Mouse (Mus musculus) liver, embryonic 12.5 days (tissue): Measurements from ENCODE around the gene Fut2. TPM values are rescaled to one million over a fixed set of nuclear protein-coding genes. Genes with fewer than 3 reads are reported as not detected.

ENCODE experiments used
- ATAC-seq: fragments of 200-750 bp; cut with Nextera tagmentation; 2 replicates; pipeline ENCODE4 v1.8.0; 2017; ENCODE audit warnings: moderate number of reproducible peaks, mild to moderate bottlenecking, moderate library complexity
- H3K27ac ChIP-seq: fragments of 300-500 bp; sonication (generic); 2 replicates; pipeline ENCODE4 v1.5.1; 2016; ENCODE audit warnings: mild to moderate bottlenecking
- H3K27me3 ChIP-seq: fragments of 300-500 bp; sonication (generic); replicated peaks from 2 replicates; pipeline ENCODE4 v1.6.1; 2016; ENCODE audit warnings: mild to moderate bottlenecking, moderate library complexity
- H3K36me3 ChIP-seq: fragments of 300-500 bp; sonication (generic); 2 replicates; pipeline ENCODE4 v1.6.1; 2016; ENCODE audit warnings: mild to moderate bottlenecking, moderate library complexity
- H3K4me1 ChIP-seq: fragments of 300-500 bp; sonication (generic); 2 replicates; pipeline ENCODE4 v1.6.1; 2016
- H3K4me2 ChIP-seq: fragments of 300-500 bp; sonication (generic); 2 replicates; pipeline ENCODE4 v1.6.1; 2016; ENCODE audit warnings: mild to moderate bottlenecking, moderate library complexity
- H3K4me3 ChIP-seq: fragments of 300-500 bp; sonication (generic); 2 replicates; pipeline ENCODE4 v1.5.1; 2016; ENCODE audit warnings: mild to moderate bottlenecking, moderate library complexity
- H3K9ac ChIP-seq: fragments of 300-500 bp; sonication (generic); 2 replicates; pipeline ENCODE4 v1.6.1; 2016; ENCODE audit warnings: mild to moderate bottlenecking, moderate library complexity
- H3K9me3 ChIP-seq: fragments of 300-500 bp; sonication (generic); replicated peaks from 2 replicates; pipeline ENCODE4 v1.6.1; 2016; ENCODE audit warnings: mild to moderate bottlenecking, moderate library complexity
- WGBS: fragments of 180-500 bp; shearing (Covaris S2); methylation state at CpG from one replicate; pipeline ENCODE4 v1.1.7; 2016; ENCODE audit not compliant: insufficient replicate concordance; 5-methylcytosine and 5-hydroxymethylcytosine counted together
- polyA plus RNA-seq: library from polyadenylated mRNA; unstranded; fragments of >200 nt; fragmentation: Nextera tagmentation; extraction: Ambion mirVana; gene quantifications from 2 replicates; pipeline ENCODE4 v1.2.1, GENCODE M21; 2016

Gene Fut2
- polyA plus RNA-seq, 1 experiment from 2014 or later, result not detected

GRCm38 (mm10) chr7:45605704-45606289, 60.4 kb downstream of the Fut2 start:
- ATAC-seq, result no peak
- H3K9me3 ChIP-seq, result no peaks in the 10 kb centered on the region
- WGBS, result 68% methylated on average over 9 of the region's 9 CpGs
- H3K27ac ChIP-seq, result no peak overlapping the region
- H3K9ac ChIP-seq, result no peak overlapping the region
- no peak overlapping the region for H3K4me3 ChIP-seq
- H3K4me2 ChIP-seq, result no peak overlapping the region
- H3K36me3 ChIP-seq, result no peaks in the 10 kb centered on the region
- H3K27me3 ChIP-seq, result no peaks in the 10 kb centered on the region; the same call in 1 of the 2 replicates
- no peaks in the 10 kb centered on the region for H3K4me1 ChIP-seq

GRCm38 (mm10) chr7:45598960-45599879, 67.0 kb downstream of the Fut2 start:
- no peak overlapping the region for H3K9ac ChIP-seq
- H3K9me3 ChIP-seq, result no peaks in the 10 kb centered on the region
- no peaks in the 10 kb centered on the region; the same call in 1 of the 2 replicates for H3K27me3 ChIP-seq
- WGBS, result 46% methylated on average over 18 of the region's 18 CpGs
- no peak overlapping the region for H3K27ac ChIP-seq
- H3K4me3 ChIP-seq, result no peak overlapping the region
- H3K4me1 ChIP-seq, result peaks cover 9% of the 10 kb centered on the region; the same call in 1 of the 2 replicates
- no peaks in the 10 kb centered on the region for H3K36me3 ChIP-seq
- no peak for ATAC-seq
- no peak overlapping the region for H3K4me2 ChIP-seq

Other genes with a start within 250 kb of the Fut2 start
- gene Lhb, start 245.6 kb downstream of the Fut2 start, polyA plus RNA-seq, result not detected in 2 replicates
- gene Gys1, start 231.6 kb downstream of the Fut2 start, polyA plus RNA-seq, result 8.6 and 10.2 TPM in 2 replicates
- 135 and 141 TPM in 2 replicates for gene Ruvbl2, start 228.3 kb downstream of the Fut2 start, polyA plus RNA-seq
- 7,751 and 8,218 TPM in 2 replicates for gene Ftl1, start 206.5 kb downstream of the Fut2 start, polyA plus RNA-seq
- 147 and 155 TPM in 2 replicates for gene Bax, start 199.5 kb downstream of the Fut2 start, polyA plus RNA-seq
- 1.9 and 2.0 TPM in 2 replicates for gene Tulp2, start 184.5 kb downstream of the Fut2 start, polyA plus RNA-seq
- not detected in 2 replicates for gene Gm45808, start 179.6 kb downstream of the Fut2 start, polyA plus RNA-seq
- 2.8 and 3.1 TPM in 2 replicates for gene Dhdh, start 177.6 kb downstream of the Fut2 start, polyA plus RNA-seq
- gene Nucb1, start 156.0 kb downstream of the Fut2 start, polyA plus RNA-seq, result 140 and 146 TPM in 2 replicates
- 157 and 165 TPM in 2 replicates for gene Ppp1r15a, start 140.1 kb downstream of the Fut2 start, polyA plus RNA-seq
- 0.80 and 0.87 TPM in 2 replicates for gene Plekha4, start 140.1 kb downstream of the Fut2 start, polyA plus RNA-seq
- gene Hsd17b14, start 111.5 kb downstream of the Fut2 start, polyA plus RNA-seq, result 1.5 and 1.8 TPM in 2 replicates
- gene Bcat2, start 96.2 kb downstream of the Fut2 start, polyA plus RNA-seq, result 50.4 and 54.7 TPM in 2 replicates
- gene Fgf21, start 50.9 kb downstream of the Fut2 start, polyA plus RNA-seq, result not detected in 2 replicates
- 0.15 TPM in 1 of 2 replicates, not detected in the other for gene Fut1, start 49.1 kb downstream of the Fut2 start, polyA plus RNA-seq
- gene Izumo1, start 44.6 kb downstream of the Fut2 start, polyA plus RNA-seq, result 0.20 and 0.23 TPM in 2 replicates
- 10.5 and 11.8 TPM in 2 replicates for gene Rasip1, start 38.9 kb downstream of the Fut2 start, polyA plus RNA-seq
- 0.69 and 0.81 TPM in 2 replicates for gene Mamstr, start 26.4 kb downstream of the Fut2 start, polyA plus RNA-seq
- not detected in 2 replicates for gene Ntn5, start 17.6 kb upstream of the Fut2 start, polyA plus RNA-seq
- 0.11 and 0.18 TPM in 2 replicates for gene Sec1, start 28.0 kb upstream of the Fut2 start, polyA plus RNA-seq
- gene Car11, start 33.4 kb upstream of the Fut2 start, polyA plus RNA-seq, result 0.93 and 1.0 TPM in 2 replicates
- 1.1 and 1.8 TPM in 2 replicates for gene Dbp, start 38.7 kb upstream of the Fut2 start, polyA plus RNA-seq
- 892 and 939 TPM in 2 replicates for gene Rpl18, start 49.1 kb upstream of the Fut2 start, polyA plus RNA-seq
- gene Sphk2, start 51.6 kb upstream of the Fut2 start, polyA plus RNA-seq, result 14.8 and 16.1 TPM in 2 replicates
- gene Fam83e, start 54.8 kb upstream of the Fut2 start, polyA plus RNA-seq, result 0.67 and 0.81 TPM in 2 replicates
- not detected in 2 replicates for gene Spaca4, start 59.4 kb upstream of the Fut2 start, polyA plus RNA-seq
- gene Lmtk3, start 117.3 kb upstream of the Fut2 start, polyA plus RNA-seq, result 0.10 and 0.32 TPM in 2 replicates
- gene Sult2b1, start 118.3 kb upstream of the Fut2 start, polyA plus RNA-seq, result 0.77 and 0.81 TPM in 2 replicates
- 47.1 and 54.2 TPM in 2 replicates for gene Cyth2, start 148.2 kb upstream of the Fut2 start, polyA plus RNA-seq
- gene Kcnj14, start 158.4 kb upstream of the Fut2 start, polyA plus RNA-seq, result 0.27 and 0.50 TPM in 2 replicates
- 61.4 and 67.0 TPM in 2 replicates for gene Grwd1, start 164.6 kb upstream of the Fut2 start, polyA plus RNA-seq
- gene Kdelr1, start 206.4 kb upstream of the Fut2 start, polyA plus RNA-seq, result 24.2 and 25.6 TPM in 2 replicates
- 0.17 and 0.24 TPM in 2 replicates for gene Grin2d, start 212.0 kb upstream of the Fut2 start, polyA plus RNA-seq
- gene Syngr4, start 230.3 kb upstream of the Fut2 start, polyA plus RNA-seq, result 0.68 and 0.94 TPM in 2 replicates
- gene Tmem143, start 230.5 kb upstream of the Fut2 start, polyA plus RNA-seq, result 3.8 and 3.9 TPM in 2 replicates